Mouse (Mus musculus) liver, postnatal 0 days (tissue): ENCODE results near the gene Fance.

Source experiments
- CTCF ChIP-seq: sonication (generic); IDR thresholded peaks from 2 replicates; pipeline ENCODE4 v1.5.1; 2016; ENCODE audit warnings: antibody characterized with exemption, low read depth
- EP300 ChIP-seq: IDR thresholded peaks from 2 replicates; pipeline ENCODE4 v1.6.1; 2016; ENCODE audit warnings: antibody characterized with exemption, low read depth, mild to moderate bottlenecking

- TF ChIP-seq CTCF (no peak), EP300 (no peak)
Measured at GRCm38 (mm10) chr17:28298888-28299287, 14.4 kb upstream of the Fance start.
